Mouse (Mus musculus): ENCODE results near the gene Ccdc171. TPM values are rescaled to one million over a fixed set of nuclear protein-coding genes. Genes with fewer than 3 reads are reported as not detected.

The Ccdc171 gene
- polyA plus RNA-seq, 1 experiment from 2014 or later = 4.1 TPM

GRCm38 (mm10) chr4:83682866-83683265 lies 157.5 kb downstream of the Ccdc171 start:
- Histone ChIP-seq H3K36me3 (ENCODE audit: control insufficient read depth, insufficient read depth, low read length) (no peaks in the 10 kb centered on the region), H3K9ac (ENCODE audit: low read length) (no peak overlapping the region), H3K27ac (ENCODE audit: low read depth, low read length) (no peak overlapping the region), H3K4me3 (ENCODE audit: low read depth, low read length) (no peak overlapping the region), H3K9me3 (ENCODE audit: control insufficient read depth, low read length) (no peaks in the 10 kb centered on the region), H3K27me3 (ENCODE audit: control insufficient read depth, insufficient read depth, low read length) (no peaks in the 10 kb centered on the region), H3K4me2 (no peak overlapping the region), H3K4me1 (ENCODE audit: control insufficient read depth, insufficient read depth, low read length) (no peaks in the 10 kb centered on the region)
- DNase-seq (ENCODE audit: low spot score, missing footprints) (no peak), ATAC-seq (ENCODE audit: low FRiP score) (no peak)
- WGBS = 88% methylated on average over 7 of the region's 7 CpGs

GRCm38 (mm10) chr4:83700190-83700589 lies 174.8 kb downstream of the Ccdc171 start:
- DNase-seq (ENCODE audit: low spot score, missing footprints) (no peak), ATAC-seq (ENCODE audit: low FRiP score) (no peak)
- no peak overlapping the region for H3K4me2 ChIP-seq
- no peaks in the 10 kb centered on the region for H3K4me1 ChIP-seq (ENCODE audit: control insufficient read depth, insufficient read depth, low read length)
- H3K36me3 ChIP-seq (ENCODE audit: control insufficient read depth, insufficient read depth, low read length) = no peaks in the 10 kb centered on the region
- no peaks in the 10 kb centered on the region for H3K27me3 ChIP-seq (ENCODE audit: control insufficient read depth, insufficient read depth, low read length)
- no peaks in the 10 kb centered on the region for H3K9me3 ChIP-seq (ENCODE audit: control insufficient read depth, low read length)
- H3K27ac ChIP-seq (ENCODE audit: low read depth, low read length) = no peak overlapping the region
- WGBS = 75% methylated on average over 3 of the region's 3 CpGs
- no peak overlapping the region for H3K4me3 ChIP-seq (ENCODE audit: low read depth, low read length)
- no peak overlapping the region for H3K9ac ChIP-seq (ENCODE audit: low read length)

GRCm38 (mm10) chr4:83716996-83717395 lies 191.7 kb downstream of the Ccdc171 start:
- ATAC-seq (ENCODE audit: low FRiP score) (no peak), DNase-seq (ENCODE audit: low spot score, missing footprints) (no peak)
- no peaks in the 10 kb centered on the region for H3K4me1 ChIP-seq (ENCODE audit: control insufficient read depth, insufficient read depth, low read length)
- H3K27me3 ChIP-seq (ENCODE audit: control insufficient read depth, insufficient read depth, low read length) = no peaks in the 10 kb centered on the region
- WGBS = 90% methylated on average over 1 of the region's 1 CpGs
- H3K36me3 ChIP-seq (ENCODE audit: control insufficient read depth, insufficient read depth, low read length) = no peaks in the 10 kb centered on the region
- no peak overlapping the region for H3K4me2 ChIP-seq
- no peak overlapping the region for H3K9ac ChIP-seq (ENCODE audit: low read length)
- no peak overlapping the region for H3K27ac ChIP-seq (ENCODE audit: low read depth, low read length)
- no peak overlapping the region for H3K4me3 ChIP-seq (ENCODE audit: low read depth, low read length)
- H3K9me3 ChIP-seq (ENCODE audit: control insufficient read depth, low read length) = no peaks in the 10 kb centered on the region

- H3K27ac ChIP-seq (ENCODE audit: low read depth, low read length) = no peak overlapping the region
- H3K36me3 ChIP-seq (ENCODE audit: control insufficient read depth, insufficient read depth, low read length) = no peaks in the 10 kb centered on the region
- H3K4me3 ChIP-seq (ENCODE audit: low read depth, low read length) = no peak overlapping the region
- no peak for ATAC-seq (ENCODE audit: low FRiP score)
- H3K4me2 ChIP-seq = no peak overlapping the region
- no peaks in the 10 kb centered on the region for H3K4me1 ChIP-seq (ENCODE audit: control insufficient read depth, insufficient read depth, low read length)
- WGBS = 61% methylated on average over 11 of the region's 11 CpGs
- no peaks in the 10 kb centered on the region for H3K27me3 ChIP-seq (ENCODE audit: control insufficient read depth, insufficient read depth, low read length)
- H3K9ac ChIP-seq (ENCODE audit: low read length) = no peak overlapping the region
- H3K9me3 ChIP-seq (ENCODE audit: control insufficient read depth, low read length) = no peaks in the 10 kb centered on the region
- no peak for DNase-seq (ENCODE audit: low spot score, missing footprints)
Measured at GRCm38 (mm10) chr4:83719816-83720215, 194.5 kb downstream of the Ccdc171 start.

- Histone ChIP-seq H3K27ac (ENCODE audit: low read depth, low read length) (no peak overlapping the region), H3K9me3 (ENCODE audit: control insufficient read depth, low read length) (no peaks in the 10 kb centered on the region), H3K4me3 (ENCODE audit: low read depth, low read length) (no peak overlapping the region), H3K9ac (ENCODE audit: low read length) (no peak overlapping the region), H3K4me2 (no peak overlapping the region), H3K4me1 (ENCODE audit: control insufficient read depth, insufficient read depth, low read length) (no peaks in the 10 kb centered on the region), H3K36me3 (ENCODE audit: control insufficient read depth, insufficient read depth, low read length) (no peaks in the 10 kb centered on the region), H3K27me3 (ENCODE audit: control insufficient read depth, insufficient read depth, low read length) (no peaks in the 10 kb centered on the region)
- ATAC-seq (ENCODE audit: low FRiP score) = no peak
- DNase-seq (ENCODE audit: low spot score, missing footprints) = no peak
- 15% methylated on average over 2 of the region's 2 CpGs for WGBS
Measured at GRCm38 (mm10) chr4:83725136-83725535, 199.8 kb downstream of the Ccdc171 start.

GRCm38 (mm10) chr4:83739137-83739890 lies 214.0 kb downstream of the Ccdc171 start:
- 0 out of 2 replicates have a peak, but pooled peaks cover 2% of the 10 kb centered on the region for H3K4me1 ChIP-seq (ENCODE audit: control insufficient read depth, insufficient read depth, low read length)
- no peak overlapping the region for H3K9ac ChIP-seq (ENCODE audit: low read length)
- DNase-seq (ENCODE audit: low spot score, missing footprints) = no peak
- no peaks in the 10 kb centered on the region for H3K36me3 ChIP-seq (ENCODE audit: control insufficient read depth, insufficient read depth, low read length)
- H3K9me3 ChIP-seq (ENCODE audit: control insufficient read depth, low read length) = no peaks in the 10 kb centered on the region
- H3K4me2 ChIP-seq = no peak overlapping the region
- peak; percentile 22; the same call in 1 of the 2 replicates for ATAC-seq (ENCODE audit: low FRiP score)
- H3K27me3 ChIP-seq (ENCODE audit: control insufficient read depth, insufficient read depth, low read length) = no peaks in the 10 kb centered on the region
- no peak overlapping the region for H3K27ac ChIP-seq (ENCODE audit: low read depth, low read length)
- 79% methylated on average over 9 of the region's 9 CpGs for WGBS
- no peak overlapping the region for H3K4me3 ChIP-seq (ENCODE audit: low read depth, low read length)

GRCm38 (mm10) chr4:83739891-83740277 lies 214.5 kb downstream of the Ccdc171 start:
- Histone ChIP-seq H3K27me3 (ENCODE audit: control insufficient read depth, insufficient read depth, low read length) (no peaks in the 10 kb centered on the region), H3K36me3 (ENCODE audit: control insufficient read depth, insufficient read depth, low read length) (no peaks in the 10 kb centered on the region), H3K4me2 (no peak overlapping the region), H3K27ac (ENCODE audit: low read depth, low read length) (no peak overlapping the region), H3K9ac (ENCODE audit: low read length) (no peak overlapping the region), H3K4me1 (ENCODE audit: control insufficient read depth, insufficient read depth, low read length) (0 out of 2 replicates have a peak, but pooled peaks cover 2% of the 10 kb centered on the region), H3K4me3 (ENCODE audit: low read depth, low read length) (no peak overlapping the region), H3K9me3 (ENCODE audit: control insufficient read depth, low read length) (no peaks in the 10 kb centered on the region)
- whole genome bisulfite sequencing = 84% methylated on average over 4 of the region's 4 CpGs
- ATAC-seq (ENCODE audit: low FRiP score) = no peak
- no peak for DNase-seq (ENCODE audit: low spot score, missing footprints)

GRCm38 (mm10) chr4:83742806-83743460 lies 217.6 kb downstream of the Ccdc171 start:
- ATAC-seq (ENCODE audit: low FRiP score) (peak; percentile 65; the same call in 1 of the 2 replicates), DNase-seq (ENCODE audit: low spot score, missing footprints) (peak; percentile 83)
- no peak overlapping the region for H3K4me3 ChIP-seq (ENCODE audit: low read depth, low read length)
- no peaks in the 10 kb centered on the region for H3K36me3 ChIP-seq (ENCODE audit: control insufficient read depth, insufficient read depth, low read length)
- 66% methylated on average over 12 of the region's 12 CpGs for WGBS
- 0 out of 2 replicates have a peak, but pooled peaks cover 2% of the 10 kb centered on the region for H3K4me1 ChIP-seq (ENCODE audit: control insufficient read depth, insufficient read depth, low read length)
- H3K27me3 ChIP-seq (ENCODE audit: control insufficient read depth, insufficient read depth, low read length) = no peaks in the 10 kb centered on the region
- H3K27ac ChIP-seq (ENCODE audit: low read depth, low read length) = no peak overlapping the region
- H3K4me2 ChIP-seq = no peak overlapping the region
- no peaks in the 10 kb centered on the region for H3K9me3 ChIP-seq (ENCODE audit: control insufficient read depth, low read length)
- no peak overlapping the region for H3K9ac ChIP-seq (ENCODE audit: low read length)

GRCm38 (mm10) chr4:83775136-83775535 lies 249.8 kb downstream of the Ccdc171 start:
- no peaks in the 10 kb centered on the region for H3K27me3 ChIP-seq (ENCODE audit: control insufficient read depth, insufficient read depth, low read length)
- no peak overlapping the region for H3K4me3 ChIP-seq (ENCODE audit: low read depth, low read length)
- H3K9ac ChIP-seq (ENCODE audit: low read length) = no peak overlapping the region
- H3K4me1 ChIP-seq (ENCODE audit: control insufficient read depth, insufficient read depth, low read length) = no peaks in the 10 kb centered on the region
- no peak for DNase-seq (ENCODE audit: low spot score, missing footprints)
- no peak for ATAC-seq (ENCODE audit: low FRiP score)
- no peaks in the 10 kb centered on the region for H3K36me3 ChIP-seq (ENCODE audit: control insufficient read depth, insufficient read depth, low read length)
- H3K4me2 ChIP-seq = no peak overlapping the region
- WGBS = 92% methylated on average over 6 of the region's 6 CpGs
- no peak overlapping the region for H3K27ac ChIP-seq (ENCODE audit: low read depth, low read length)
- no peaks in the 10 kb centered on the region; the same call in 1 of the 2 replicates for H3K9me3 ChIP-seq (ENCODE audit: control insufficient read depth, low read length)
